In genomic region chr17:71874077-71874476, GRCm38 (mm10) we compare ENCODE assay signal across 9 mouse cellular contexts.
A peak's percentile ranks its signal among the peaks of the same experiment; 100 is the strongest.
DNase-seq lines count a peak whose midpoint lies in the region; ATAC-seq and TF ChIP-seq lines count a peak whose summit lies in the region.
"Had no signal": no experiment of that assay in that cellular context is flagged by ENCODE, and none has a peak within 500 bp of the region (broad histone marks: within the 10 kb centered on the region; RNA-seq: fewer than 3 reads in every experiment).

No protein-coding gene starts in this region.

- H3K4me2 ChIP-seq in forebrain, embryonic 14.5 days (ENCODE audit: low read length), result no peak overlapping the region
- no peak overlapping the region for H3K4me2 ChIP-seq in forebrain, embryonic 12.5 days
- H3K4me2 ChIP-seq in midbrain, postnatal 0 days (ENCODE audit: low read depth, low read length, poor library complexity, severe bottlenecking), result no peak overlapping the region
- H3K4me2 ChIP-seq: limb, embryonic 12.5 days had no signal

- 32% methylated on average over 6 of the region's 6 CpGs for WGBS in forebrain, embryonic 14.5 days
- WGBS in forebrain, embryonic 12.5 days, result 48% methylated on average over 6 of the region's 6 CpGs
- WGBS in embryonic facial prominence, embryonic 10.5 days, result 46% methylated on average over 6 of the region's 6 CpGs
- 34% methylated on average over 6 of the region's 6 CpGs for WGBS in large intestine, adult 2 months
- 39% methylated on average over 6 of the region's 6 CpGs for WGBS in midbrain, postnatal 0 days

- no peaks in the 10 kb centered on the region for H3K27me3 ChIP-seq in forebrain, embryonic 14.5 days (replicated peaks; ENCODE audit: control insufficient read depth, insufficient read depth, low read length)
- H3K27me3 ChIP-seq in forebrain, embryonic 12.5 days, result no peaks in the 10 kb centered on the region
- H3K27me3 ChIP-seq in embryonic facial prominence, embryonic 10.5 days (replicated peaks; ENCODE audit: low read depth, poor library complexity, severe bottlenecking), result peaks cover 11% of the 10 kb centered on the region
- H3K27me3 ChIP-seq in midbrain, postnatal 0 days (ENCODE audit: insufficient read depth, low read length), result no peaks in the 10 kb centered on the region

- H3K4me1 ChIP-seq in forebrain, embryonic 14.5 days (ENCODE audit: control insufficient read depth, insufficient read depth, low read length), result no peaks in the 10 kb centered on the region
- H3K4me1 ChIP-seq in forebrain, embryonic 12.5 days, result 0 out of 2 replicates have a peak, but pooled peaks cover 5% of the 10 kb centered on the region
- H3K4me1 ChIP-seq in embryonic facial prominence, embryonic 10.5 days, result peaks cover 9% of the 10 kb centered on the region; the same call in 1 of the 2 replicates
- H3K4me1 ChIP-seq in midbrain, postnatal 0 days (ENCODE audit: insufficient read depth, low read length), result peaks cover 5% of the 10 kb centered on the region; the same call in 1 of the 2 replicates

- no peaks in the 10 kb centered on the region for H3K9me3 ChIP-seq in forebrain, embryonic 14.5 days (replicated peaks; ENCODE audit: control insufficient read depth, low read length)
- no peaks in the 10 kb centered on the region for H3K9me3 ChIP-seq in forebrain, embryonic 12.5 days
- H3K9me3 ChIP-seq in embryonic facial prominence, embryonic 10.5 days, result no peaks in the 10 kb centered on the region
- no peaks in the 10 kb centered on the region for H3K9me3 ChIP-seq in midbrain, postnatal 0 days (ENCODE audit: low read length)
- H3K9me3 ChIP-seq: limb, embryonic 12.5 days had no signal

- no peak for ATAC-seq in forebrain, embryonic 14.5 days
- ATAC-seq in forebrain, embryonic 12.5 days (ENCODE audit: low FRiP score), result no peak
- ATAC-seq in midbrain, postnatal 0 days (ENCODE audit: low FRiP score), result no peak

- no peak overlapping the region for H3K27ac ChIP-seq in forebrain, embryonic 14.5 days (ENCODE audit: low read depth, low read length)
- no peak overlapping the region for H3K27ac ChIP-seq in forebrain, embryonic 12.5 days
- no peak overlapping the region for H3K27ac ChIP-seq in embryonic facial prominence, embryonic 10.5 days (replicated peaks)
- no peak overlapping the region for H3K27ac ChIP-seq in midbrain, postnatal 0 days (ENCODE audit: low read depth, low read length)
- H3K27ac ChIP-seq: limb, embryonic 12.5 days had no signal

- H3K36me3 ChIP-seq in forebrain, embryonic 14.5 days (ENCODE audit: control insufficient read depth, insufficient read depth, low read length), result no peaks in the 10 kb centered on the region
- no peaks in the 10 kb centered on the region for H3K36me3 ChIP-seq in forebrain, embryonic 12.5 days (replicated peaks)
- H3K36me3 ChIP-seq in embryonic facial prominence, embryonic 10.5 days (replicated peaks), result no peaks in the 10 kb centered on the region
- no peaks in the 10 kb centered on the region for H3K36me3 ChIP-seq in midbrain, postnatal 0 days (ENCODE audit: insufficient read depth, low read length)
- H3K36me3 ChIP-seq: limb, embryonic 12.5 days had no signal

- no peak overlapping the region for H3K4me3 ChIP-seq in forebrain, embryonic 14.5 days (ENCODE audit: low read depth, low read length)
- H3K4me3 ChIP-seq in forebrain, embryonic 12.5 days (replicated peaks), result no peak overlapping the region
- H3K4me3 ChIP-seq in embryonic facial prominence, embryonic 10.5 days, result no peak overlapping the region
- no peak overlapping the region for H3K4me3 ChIP-seq in midbrain, postnatal 0 days (ENCODE audit: low read depth, low read length)
- H3K4me3 ChIP-seq: limb, embryonic 12.5 days had no signal

- no peak overlapping the region for H3K9ac ChIP-seq in forebrain, embryonic 14.5 days (ENCODE audit: low read length)
- no peak overlapping the region for H3K9ac ChIP-seq in forebrain, embryonic 12.5 days
- no peak overlapping the region for H3K9ac ChIP-seq in midbrain, postnatal 0 days (replicated peaks; ENCODE audit: low read length, poor library complexity, severe bottlenecking)
- H3K9ac ChIP-seq: limb, embryonic 12.5 days had no signal

- DNase-seq in forebrain, embryonic 14.5 days (ENCODE audit: low spot score), result peak; percentile 52
- peak; percentile 61 for DNase-seq in 3T3-L1 (ENCODE audit: low read depth, low spot score)
- DNase-seq in adrenal gland, postnatal 10 days, result peak; percentile 83
- peak; percentile 68 for DNase-seq in embryonic facial prominence, embryonic 10.5 days (ENCODE audit: low spot score)
- peak; percentile 16 for DNase-seq in large intestine, adult 2 months (ENCODE audit: low read depth, low spot score)
- no peak for DNase-seq in midbrain, postnatal 0 days (ENCODE audit: low spot score)
- DNase-seq in testis, postnatal 14 days (ENCODE audit: low spot score), result peak; percentile 70

- peak; percentile 71 for TF ChIP-seq CTCF in midbrain, postnatal 0 days (IDR thresholded peaks at IDR 0.05)
